Mouse (Mus musculus): ENCODE data around the gene Slc35g3.

- TF ChIP-seq CTCF (IDR thresholded peaks at IDR 0.05; ENCODE audit: control insufficient read depth, insufficient read depth, insufficient read length) (no peak), CEBPB (IDR thresholded peaks at IDR 0.05; ENCODE audit: low read depth) (no peak), USF1 (IDR thresholded peaks at IDR 0.05; ENCODE audit: low read depth) (no peak), MAX (IDR thresholded peaks at IDR 0.05) (no peak), MYOG (IDR thresholded peaks at IDR 0.05; ENCODE audit: control insufficient read depth, extremely low read depth, insufficient read length) (no peak)
These were observed 14.7 kb upstream of the Slc35g3 start for GRCm38 (mm10) chr11:69776488-69776887.
